Comparison of ENCODE assay signal across 30 mouse cellular contexts in genomic region chr10:98652084-98652483, GRCm38 (mm10).
A peak's percentile ranks its signal among the peaks of the same experiment; 100 is the strongest.
DNase-seq lines count a peak whose midpoint lies in the region; ATAC-seq and TF ChIP-seq lines count a peak whose summit lies in the region.
"Had no signal": no experiment of that assay in that cellular context is flagged by ENCODE, and none has a peak within 500 bp of the region (broad histone marks: within the 10 kb centered on the region; RNA-seq: fewer than 3 reads in every experiment).

No protein-coding gene starts in this region.

- H3K9me3 ChIP-seq in liver, embryonic 11.5 days (ENCODE audit: control insufficient read depth, low read length), result no peaks in the 10 kb centered on the region
- no peaks in the 10 kb centered on the region for H3K9me3 ChIP-seq in intestine, embryonic 16.5 days (ENCODE audit: control insufficient read depth, low read length)
- H3K9me3 ChIP-seq: embryonic facial prominence, embryonic 10.5 days; embryonic facial prominence, embryonic 15.5 days; forebrain, embryonic 15.5 days; hindbrain, embryonic 12.5 days; liver, embryonic 15.5 days; lung, embryonic 15.5 days; midbrain, embryonic 12.5 days had no signal

- TF ChIP-seq POLR2A in liver, adult 2 months (IDR thresholded peaks at IDR 0.05; ENCODE audit: extremely low read depth, insufficient read depth, low read length), result no peak

- no peak overlapping the region for H3K9ac ChIP-seq in liver, adult 2 months (ENCODE audit: low read depth, low read length)
- no peak overlapping the region for H3K9ac ChIP-seq in liver, embryonic 11.5 days (ENCODE audit: low read depth, low read length)
- H3K9ac ChIP-seq in intestine, embryonic 16.5 days (ENCODE audit: low read depth, low read length), result no peak overlapping the region
- H3K9ac ChIP-seq: embryonic facial prominence, embryonic 15.5 days; forebrain, embryonic 15.5 days; hindbrain, embryonic 12.5 days; liver, embryonic 15.5 days; lung, embryonic 15.5 days; midbrain, embryonic 12.5 days had no signal

- no peak overlapping the region for H3K4me2 ChIP-seq in liver, embryonic 11.5 days
- H3K4me2 ChIP-seq in intestine, embryonic 16.5 days (ENCODE audit: low read depth, low read length), result no peak overlapping the region
- H3K4me2 ChIP-seq: embryonic facial prominence, embryonic 15.5 days; forebrain, embryonic 15.5 days; hindbrain, embryonic 12.5 days; liver, embryonic 15.5 days; lung, embryonic 15.5 days; midbrain, embryonic 12.5 days had no signal

- WGBS in liver, adult 2 months, result 62% methylated on average over 2 of the region's 2 CpGs
- 72% methylated on average over 2 of the region's 2 CpGs for WGBS in liver, embryonic 11.5 days
- WGBS in intestine, embryonic 16.5 days, result 72% methylated on average over 2 of the region's 2 CpGs

- TF ChIP-seq CTCF in liver, adult 2 months (IDR thresholded peaks at IDR 0.05; ENCODE audit: low read depth, low read length), result no peak

- no peak overlapping the region for H3K27ac ChIP-seq in liver, adult 2 months (replicated peaks; ENCODE audit: insufficient read depth, low read depth, low read length)
- no peak overlapping the region for H3K27ac ChIP-seq in liver, embryonic 11.5 days (ENCODE audit: low read depth, low read length)
- H3K27ac ChIP-seq in intestine, embryonic 16.5 days (ENCODE audit: low read length), result no peak overlapping the region
- H3K27ac ChIP-seq: embryonic facial prominence, embryonic 10.5 days; embryonic facial prominence, embryonic 15.5 days; forebrain, embryonic 15.5 days; gastrocnemius, adult 2 months; hindbrain, embryonic 12.5 days; hindbrain, postnatal 0 days; kidney, postnatal 0 days; liver, embryonic 15.5 days; lung, embryonic 15.5 days; midbrain, embryonic 12.5 days had no signal

- no peak; the same call in 1 of the 2 replicates for ATAC-seq in liver, embryonic 11.5 days (replicated peaks; ENCODE audit: low FRiP score)
- peak; percentile 94 for ATAC-seq in intestine, embryonic 16.5 days
- ATAC-seq in erythroid progenitor cell, adult 5-6 weeks (replicated peaks; ENCODE audit: low FRiP score, poor library complexity, severe bottlenecking), result no peak
- ATAC-seq: forebrain, embryonic 15.5 days; hindbrain, postnatal 0 days; Patski had no signal

- no peaks in the 10 kb centered on the region for H3K4me1 ChIP-seq in liver, adult 2 months (ENCODE audit: control insufficient read depth, insufficient read depth, low read length)
- H3K4me1 ChIP-seq in liver, embryonic 11.5 days (replicated peaks; ENCODE audit: control insufficient read depth, insufficient read depth, low read length), result no peaks in the 10 kb centered on the region
- H3K4me1 ChIP-seq in intestine, embryonic 16.5 days (ENCODE audit: control insufficient read depth, insufficient read depth, low read length), result no peaks in the 10 kb centered on the region
- H3K4me1 ChIP-seq: embryonic facial prominence, embryonic 10.5 days; embryonic facial prominence, embryonic 15.5 days; forebrain, embryonic 15.5 days; hindbrain, embryonic 12.5 days; lung, embryonic 15.5 days; midbrain, embryonic 12.5 days had no signal

- H3K4me3 ChIP-seq in liver, adult 2 months (ENCODE audit: insufficient read depth, low read depth, low read length), result no peak overlapping the region
- H3K4me3 ChIP-seq in liver, embryonic 11.5 days (ENCODE audit: low read depth, low read length), result no peak overlapping the region
- no peak overlapping the region for H3K4me3 ChIP-seq in intestine, embryonic 16.5 days (ENCODE audit: low read length)
- H3K4me3 ChIP-seq: embryonic facial prominence, embryonic 10.5 days; embryonic facial prominence, embryonic 15.5 days; forebrain, embryonic 15.5 days; gastrocnemius, adult 2 months; hindbrain, embryonic 12.5 days; liver, embryonic 15.5 days; lung, embryonic 15.5 days; midbrain, embryonic 12.5 days had no signal

- peak; percentile 28 for DNase-seq in kidney, adult 11 months
- DNase-seq in kidney, postnatal 10 days, result no peak
- DNase-seq in liver, adult 2 months (ENCODE audit: extremely low read depth, low read depth, low spot score), result peak; percentile 9
- DNase-seq in liver, embryonic 11.5 days (ENCODE audit: low spot score), result no peak
- DNase-seq in kidney, postnatal 36 days, result peak; percentile 53 to 54
- DNase-seq in gastrocnemius, adult 8-10 months (ENCODE audit: low spot score in 2 of 2), result no peak
- DNase-seq: adrenal gland, postnatal 10 days; cerebellum, adult 8-10 months; cerebellum, postnatal 25 days; gastrocnemius, adult 2 months; heart, postnatal 36 days; layer of hippocampus, postnatal 36 days; left cerebral cortex, postnatal 4 days; retina, postnatal 1 day; right cerebral cortex, postnatal 25 days; spleen, adult 18-20 months; thymus, adult 2 months; thymus, postnatal 36 days had no signal

- no peaks in the 10 kb centered on the region for H3K36me3 ChIP-seq in liver, adult 2 months (ENCODE audit: control insufficient read depth, insufficient read depth, low read length)
- no peaks in the 10 kb centered on the region for H3K36me3 ChIP-seq in liver, embryonic 11.5 days (ENCODE audit: control insufficient read depth, insufficient read depth, low read length)
- H3K36me3 ChIP-seq in intestine, embryonic 16.5 days (ENCODE audit: control insufficient read depth, insufficient read depth, low read length), result no peaks in the 10 kb centered on the region
- H3K36me3 ChIP-seq: embryonic facial prominence, embryonic 10.5 days; embryonic facial prominence, embryonic 15.5 days; forebrain, embryonic 15.5 days; hindbrain, embryonic 12.5 days; liver, embryonic 15.5 days; lung, embryonic 15.5 days; midbrain, embryonic 12.5 days had no signal

- H3K27me3 ChIP-seq in liver, adult 2 months (ENCODE audit: control insufficient read depth, insufficient read depth, low read length), result no peaks in the 10 kb centered on the region
- no peaks in the 10 kb centered on the region for H3K27me3 ChIP-seq in liver, embryonic 11.5 days (replicated peaks; ENCODE audit: control insufficient read depth, insufficient read depth, low read length)
- H3K27me3 ChIP-seq in intestine, embryonic 16.5 days (replicated peaks; ENCODE audit: control insufficient read depth, insufficient read depth, low read length), result no peaks in the 10 kb centered on the region
- H3K27me3 ChIP-seq: embryonic facial prominence, embryonic 15.5 days; forebrain, embryonic 15.5 days; hindbrain, embryonic 12.5 days; liver, embryonic 15.5 days; lung, embryonic 15.5 days; midbrain, embryonic 12.5 days; Patski had no signal

- H3K79me2 ChIP-seq in liver, adult 2 months (ENCODE audit: control insufficient read depth, insufficient read depth, low read length), result no peaks in the 10 kb centered on the region

Comparison
In these comparisons a context has a peak if more than half of its experiments do, and no peak if none do; other contexts are left out.
1. DNase-seq: peak in kidney, adult 11 months (single experiment), liver, adult 2 months (single experiment) and kidney, postnatal 36 days (2 of 2); none in kidney, postnatal 10 days (single experiment), liver, embryonic 11.5 days (single experiment) and gastrocnemius, adult 8-10 months (0 of 2).